Mouse (Mus musculus): ENCODE measurements around the gene Slc27a4.

The Slc27a4 gene

GRCm38 (mm10) chr2:29820025-29820817 is 17.8 kb downstream of the Slc27a4 start, which contains the start of gene Urm1:
Urm1 (plus strand) TSS chr2:29820075.
- peak; percentile 70 for DNase-seq (ENCODE audit: low read depth)

- no peak for DNase-seq (ENCODE audit: low read depth)
These were observed 24.0 kb downstream of the Slc27a4 start for GRCm38 (mm10) chr2:29826318-29826925.

GRCm38 (mm10) chr2:29826926-29827708 is 24.7 kb downstream of the Slc27a4 start:
- peak; percentile 99 for DNase-seq (ENCODE audit: low read depth)

- DNase-seq (ENCODE audit: low read depth) = no peak
These were observed 25.2 kb downstream of the Slc27a4 start for GRCm38 (mm10) chr2:29827709-29828024.

- DNase-seq (ENCODE audit: low read depth) = no peak
These were observed 28.7 kb downstream of the Slc27a4 start for GRCm38 (mm10) chr2:29831106-29831505.

- DNase-seq (ENCODE audit: low read depth) = no peak
These were observed 31.4 kb downstream of the Slc27a4 start for GRCm38 (mm10) chr2:29833796-29834195.

GRCm38 (mm10) chr2:29835391-29835899 is 33.0 kb downstream of the Slc27a4 start:
- no peak for DNase-seq (ENCODE audit: low read depth)

GRCm38 (mm10) chr2:29839460-29839859 is 37.0 kb downstream of the Slc27a4 start:
- DNase-seq (ENCODE audit: low read depth) = no peak

GRCm38 (mm10) chr2:29843231-29844105 is 41.0 kb downstream of the Slc27a4 start:
- DNase-seq (ENCODE audit: low read depth) = no peak

- DNase-seq (ENCODE audit: low read depth) = no peak
These were observed 41.7 kb downstream of the Slc27a4 start for GRCm38 (mm10) chr2:29844115-29844514.

GRCm38 (mm10) chr2:29844661-29845060 is 42.2 kb downstream of the Slc27a4 start:
- DNase-seq (ENCODE audit: low read depth) = no peak

- no peak for DNase-seq (ENCODE audit: low read depth)
These were observed 43.2 kb downstream of the Slc27a4 start for GRCm38 (mm10) chr2:29845636-29846035.

GRCm38 (mm10) chr2:29846061-29846853 is 43.8 kb downstream of the Slc27a4 start:
- no peak for DNase-seq (ENCODE audit: low read depth)

- DNase-seq (ENCODE audit: low read depth) = no peak
These were observed 44.5 kb downstream of the Slc27a4 start for GRCm38 (mm10) chr2:29846911-29847310.

GRCm38 (mm10) chr2:29849041-29849440 is 46.6 kb downstream of the Slc27a4 start:
- DNase-seq (ENCODE audit: low read depth) = peak; percentile 53

GRCm38 (mm10) chr2:29849841-29850480 is 47.5 kb downstream of the Slc27a4 start:
- peak; percentile 60 for DNase-seq (ENCODE audit: low read depth)

GRCm38 (mm10) chr2:29852957-29853485 is 50.6 kb downstream of the Slc27a4 start:
- no peak for DNase-seq (ENCODE audit: low read depth)

GRCm38 (mm10) chr2:29853736-29854135 is 51.3 kb downstream of the Slc27a4 start:
- DNase-seq (ENCODE audit: low read depth) = no peak

GRCm38 (mm10) chr2:29855585-29856210 is 53.3 kb downstream of the Slc27a4 start:
- DNase-seq (ENCODE audit: low read depth) = no peak
